Mouse (Mus musculus) erythroblast, embryonic 14.5 days (primary cell): ENCODE data around the gene Krt18.

Experiments
- GATA1 ChIP-seq: IDR thresholded peaks from 2 replicates; pipeline ENCODE4 v1.6.1; 2012; ENCODE audit warnings: low read length, inconsistent platforms, mixed read lengths
- TAL1 ChIP-seq: IDR thresholded peaks from 3 replicates; pipeline ENCODE4 v1.6.1; 2012; ENCODE audit warnings: low read length, inconsistent platforms, mixed read lengths

- TF ChIP-seq GATA1 (no peak), TAL1 (no peak)
Observed at GRCm38 (mm10) chr15:102017918-102018463, 10.0 kb upstream of the Krt18 start.
